Mouse (Mus musculus): ENCODE measurements around the gene Arhgef2. TPM values are rescaled to one million over a fixed set of nuclear protein-coding genes. Genes with fewer than 3 reads are reported as not detected.

Arhgef2 gene
- polyA plus RNA-seq, 1 experiment from 2014 or later, result 104 TPM

DNA sequence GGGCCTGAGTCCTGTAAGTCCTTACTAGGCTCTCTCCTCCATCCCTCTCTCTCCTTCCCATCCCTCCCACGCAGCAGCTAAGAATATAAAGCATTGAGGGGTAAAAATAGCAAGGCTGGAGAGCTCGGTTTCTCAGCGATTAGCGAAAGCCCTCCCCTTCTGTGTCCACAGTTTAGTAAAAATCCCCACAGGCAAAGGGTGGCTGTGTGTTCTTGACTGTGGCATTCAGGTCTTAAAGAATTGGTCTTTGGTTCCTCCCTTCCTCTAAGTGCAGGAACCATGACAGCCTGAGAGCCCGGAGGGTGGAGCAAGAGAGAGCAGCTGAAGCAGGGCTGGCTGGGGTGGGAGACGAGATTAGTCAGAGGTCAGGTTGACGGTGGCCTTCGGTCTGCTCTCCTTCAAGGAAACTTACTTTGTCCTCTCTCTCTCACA is 30.8 kb downstream of the Arhgef2 start:
- Histone ChIP-seq H3K9me3 (replicated peaks; ENCODE audit: control insufficient read depth, low read length, poor library complexity, severe bottlenecking) (no peaks in the 10 kb centered on the region), H3K9ac (ENCODE audit: low read depth, low read length) (no peak overlapping the region), H3K27me3 (ENCODE audit: control insufficient read depth, insufficient read depth, low read depth, low read length) (no peaks in the 10 kb centered on the region), H3K4me2 (ENCODE audit: low read length) (no peak overlapping the region), H3K36me3 (ENCODE audit: control insufficient read depth, insufficient read depth, low read length) (peaks cover 59% of the 10 kb centered on the region), H3K4me1 (ENCODE audit: control insufficient read depth, insufficient read depth, low read length) (no peaks in the 10 kb centered on the region), H3K27ac (ENCODE audit: low read length) (no peak overlapping the region), H3K4me3 (ENCODE audit: low read depth, low read length) (no peak overlapping the region)
- ATAC-seq, result no peak
- WGBS, result 91% methylated on average over 8 of the region's 8 CpGs

DNA sequence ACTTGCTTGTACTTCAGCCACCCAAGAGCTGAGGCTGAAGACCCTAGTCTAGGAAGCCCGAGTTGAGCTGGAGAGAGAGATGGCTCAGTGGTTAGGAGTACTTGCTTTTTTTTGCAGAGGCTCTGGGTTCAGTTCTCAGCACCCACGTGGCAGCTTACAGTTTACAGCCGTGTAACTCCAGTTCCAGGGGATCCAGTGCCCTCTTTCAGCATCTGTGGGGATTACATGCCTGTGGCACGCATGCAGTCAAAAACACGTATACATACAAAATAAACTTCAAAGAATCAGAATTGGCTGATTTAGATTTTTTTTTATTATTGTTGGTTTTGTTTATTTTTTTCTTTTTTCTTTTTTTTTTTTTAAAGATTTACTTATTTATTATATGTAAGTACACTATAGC is 31.4 kb downstream of the Arhgef2 start:
- H3K27ac ChIP-seq (ENCODE audit: low read length), result no peak overlapping the region
- H3K27me3 ChIP-seq (ENCODE audit: control insufficient read depth, insufficient read depth, low read depth, low read length), result no peaks in the 10 kb centered on the region
- no peaks in the 10 kb centered on the region for H3K9me3 ChIP-seq (replicated peaks; ENCODE audit: control insufficient read depth, low read length, poor library complexity, severe bottlenecking)
- WGBS, result 98% methylated on average over 5 of the region's 5 CpGs
- no peak for ATAC-seq
- H3K4me2 ChIP-seq (ENCODE audit: low read length), result no peak overlapping the region
- H3K9ac ChIP-seq (ENCODE audit: low read depth, low read length), result no peak overlapping the region
- no peak overlapping the region for H3K4me3 ChIP-seq (ENCODE audit: low read depth, low read length)
- peaks cover 64% of the 10 kb centered on the region for H3K36me3 ChIP-seq (ENCODE audit: control insufficient read depth, insufficient read depth, low read length)
- no peaks in the 10 kb centered on the region for H3K4me1 ChIP-seq (ENCODE audit: control insufficient read depth, insufficient read depth, low read length)

DNA sequence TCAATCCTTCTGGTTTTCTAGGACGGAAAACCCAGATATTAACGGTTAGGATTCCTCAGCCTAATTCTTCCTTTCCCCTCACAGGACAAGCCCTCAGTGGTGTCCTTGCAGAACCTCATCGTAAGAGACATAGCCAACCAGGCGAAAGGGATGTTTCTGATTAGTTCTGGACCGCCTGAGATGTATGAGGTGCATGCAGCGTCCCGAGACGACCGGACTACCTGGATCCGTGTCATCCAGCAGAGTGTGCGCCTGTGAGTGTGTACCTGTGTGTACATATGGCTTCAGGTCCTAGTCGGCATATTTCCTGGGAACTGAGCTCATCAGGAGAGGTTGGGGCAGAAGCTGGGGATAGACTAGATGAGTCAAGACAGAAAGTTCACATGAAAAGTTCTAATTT is 33.5 kb downstream of the Arhgef2 start:
- no peak for ATAC-seq
- Histone ChIP-seq H3K4me3 (ENCODE audit: low read depth, low read length) (no peak overlapping the region), H3K27me3 (ENCODE audit: control insufficient read depth, insufficient read depth, low read depth, low read length) (no peaks in the 10 kb centered on the region), H3K27ac (ENCODE audit: low read length) (no peak overlapping the region), H3K4me1 (ENCODE audit: control insufficient read depth, insufficient read depth, low read length) (no peaks in the 10 kb centered on the region), H3K9ac (ENCODE audit: low read depth, low read length) (no peak overlapping the region), H3K9me3 (replicated peaks; ENCODE audit: control insufficient read depth, low read length, poor library complexity, severe bottlenecking) (no peaks in the 10 kb centered on the region), H3K36me3 (ENCODE audit: control insufficient read depth, insufficient read depth, low read length) (peaks cover 74% of the 10 kb centered on the region), H3K4me2 (ENCODE audit: low read length) (no peak overlapping the region)
- WGBS, result 97% methylated on average over 12 of the region's 12 CpGs

DNA sequence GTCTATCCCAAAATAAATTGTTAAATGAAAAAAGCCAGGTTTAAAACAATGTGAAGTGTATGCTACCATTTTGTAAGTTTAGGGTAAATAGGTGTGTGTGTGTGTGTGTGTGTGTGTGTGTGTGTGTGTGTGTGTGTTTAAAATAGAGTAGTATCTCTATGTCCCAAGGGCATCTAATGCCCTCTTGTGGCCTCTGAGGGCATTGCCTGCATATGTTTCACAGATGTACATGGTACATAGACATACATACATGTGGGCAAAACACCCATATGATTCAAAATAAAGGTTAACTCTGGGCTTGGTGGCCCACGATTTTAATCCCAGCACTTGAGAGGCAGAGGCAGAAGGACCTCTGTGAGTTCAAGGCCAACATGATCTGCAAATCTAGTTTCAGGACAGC is 34.9 kb downstream of the Arhgef2 start:
- Histone ChIP-seq H3K4me1 (ENCODE audit: control insufficient read depth, insufficient read depth, low read length) (no peaks in the 10 kb centered on the region), H3K9ac (ENCODE audit: low read depth, low read length) (no peak overlapping the region), H3K27ac (ENCODE audit: low read length) (no peak overlapping the region), H3K36me3 (ENCODE audit: control insufficient read depth, insufficient read depth, low read length) (peaks cover 68% of the 10 kb centered on the region), H3K27me3 (ENCODE audit: control insufficient read depth, insufficient read depth, low read depth, low read length) (no peaks in the 10 kb centered on the region), H3K9me3 (replicated peaks; ENCODE audit: control insufficient read depth, low read length, poor library complexity, severe bottlenecking) (no peaks in the 10 kb centered on the region), H3K4me3 (ENCODE audit: low read depth, low read length) (no peak overlapping the region), H3K4me2 (ENCODE audit: low read length) (no peak overlapping the region)
- WGBS, result 71% methylated on average over 1 of the region's 1 CpGs
- no peak for ATAC-seq

DNA sequence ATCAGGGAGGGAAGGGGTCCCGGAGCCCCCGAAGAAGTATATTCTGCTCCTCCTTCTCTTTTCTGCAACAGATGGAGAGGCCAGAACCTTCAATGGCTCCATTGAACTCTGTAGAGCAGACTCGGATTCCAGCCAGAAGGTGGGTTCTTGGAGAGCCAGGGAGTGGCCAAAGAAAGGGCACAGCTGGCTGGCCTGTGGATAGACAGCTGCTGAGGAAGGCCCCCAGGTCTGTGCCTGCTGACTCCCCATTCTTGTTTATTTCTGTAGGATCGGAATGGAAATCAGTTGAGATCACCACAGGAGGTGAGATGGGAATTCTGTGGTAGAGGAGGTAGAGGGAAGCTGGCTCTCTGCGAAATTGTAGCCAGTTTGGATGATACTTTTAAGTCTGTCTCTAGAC is 37.3 kb downstream of the Arhgef2 start:
- H3K36me3 ChIP-seq (ENCODE audit: control insufficient read depth, insufficient read depth, low read length), result peaks cover 72% of the 10 kb centered on the region
- H3K27me3 ChIP-seq (ENCODE audit: control insufficient read depth, insufficient read depth, low read depth, low read length), result no peaks in the 10 kb centered on the region
- no peak for ATAC-seq
- H3K4me1 ChIP-seq (ENCODE audit: control insufficient read depth, insufficient read depth, low read length), result no peaks in the 10 kb centered on the region
- no peak overlapping the region for H3K27ac ChIP-seq (ENCODE audit: low read length)
- WGBS, result 86% methylated on average over 5 of the region's 5 CpGs
- no peaks in the 10 kb centered on the region for H3K9me3 ChIP-seq (replicated peaks; ENCODE audit: control insufficient read depth, low read length, poor library complexity, severe bottlenecking)
- H3K9ac ChIP-seq (ENCODE audit: low read depth, low read length), result no peak overlapping the region
- H3K4me2 ChIP-seq (ENCODE audit: low read length), result no peak overlapping the region
- no peak overlapping the region for H3K4me3 ChIP-seq (ENCODE audit: low read depth, low read length)

DNA sequence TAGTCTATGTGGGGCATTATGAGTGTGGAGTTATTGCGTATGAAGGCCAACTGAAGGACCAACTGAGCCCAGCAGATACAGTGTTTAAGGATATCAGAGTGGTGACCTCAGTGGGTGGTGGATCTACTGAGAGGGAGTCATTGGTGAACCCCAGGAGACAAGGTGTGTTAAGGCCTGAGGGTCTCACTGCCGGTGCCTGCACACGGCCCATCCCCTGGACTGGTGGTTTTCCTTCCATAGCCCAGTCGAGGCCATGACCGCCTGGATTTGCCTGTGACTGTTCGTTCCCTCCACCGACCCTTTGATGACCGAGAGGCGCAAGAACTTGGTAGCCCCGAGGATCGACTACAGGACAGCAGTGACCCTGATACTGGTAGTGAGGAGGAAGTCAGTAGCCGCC is 40.2 kb downstream of the Arhgef2 start:
- 97% methylated on average over 12 of the region's 12 CpGs for WGBS
- no peak overlapping the region for H3K27ac ChIP-seq (ENCODE audit: low read length)
- no peaks in the 10 kb centered on the region for H3K4me1 ChIP-seq (ENCODE audit: control insufficient read depth, insufficient read depth, low read length)
- no peaks in the 10 kb centered on the region for H3K27me3 ChIP-seq (ENCODE audit: control insufficient read depth, insufficient read depth, low read depth, low read length)
- H3K9ac ChIP-seq (ENCODE audit: low read depth, low read length), result no peak overlapping the region
- no peaks in the 10 kb centered on the region for H3K9me3 ChIP-seq (replicated peaks; ENCODE audit: control insufficient read depth, low read length, poor library complexity, severe bottlenecking)
- no peak for ATAC-seq
- H3K36me3 ChIP-seq (ENCODE audit: control insufficient read depth, insufficient read depth, low read length), result peaks cover 58% of the 10 kb centered on the region
- no peak overlapping the region for H3K4me2 ChIP-seq (ENCODE audit: low read length)
- H3K4me3 ChIP-seq (ENCODE audit: low read depth, low read length), result no peak overlapping the region

DNA sequence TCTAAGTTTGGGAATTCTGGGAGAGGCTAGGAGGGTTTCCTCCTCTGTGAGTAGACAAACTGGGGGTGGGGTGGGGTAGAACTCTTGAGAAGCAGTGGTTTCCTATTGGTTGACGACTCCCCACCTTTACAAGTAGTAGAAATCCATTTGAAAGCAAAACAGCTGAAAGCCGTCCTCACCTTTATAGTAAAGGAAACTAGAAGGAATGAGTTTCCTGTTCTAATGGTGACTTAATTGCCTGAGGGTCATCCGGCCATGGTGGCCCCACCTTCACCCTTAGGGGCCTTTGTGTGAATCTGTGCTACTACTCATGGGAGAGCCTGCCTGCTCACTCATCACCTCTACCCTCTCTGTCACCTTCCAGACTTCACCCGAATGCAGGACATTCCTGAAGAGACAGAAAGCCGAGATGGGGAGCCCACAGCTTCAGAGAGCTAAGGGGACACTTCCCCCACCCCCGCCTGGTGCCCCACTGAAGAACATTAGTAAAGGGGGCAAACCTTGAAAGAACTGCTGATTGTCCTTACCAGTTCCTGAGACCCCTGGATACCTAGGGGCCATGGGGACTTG is 40.7 kb downstream of the Arhgef2 start:
- no peaks in the 10 kb centered on the region for H3K27me3 ChIP-seq (ENCODE audit: control insufficient read depth, insufficient read depth, low read depth, low read length)
- no peak overlapping the region for H3K4me3 ChIP-seq (ENCODE audit: low read depth, low read length)
- H3K4me2 ChIP-seq (ENCODE audit: low read length), result no peak overlapping the region
- 92% methylated on average over 6 of the region's 6 CpGs for WGBS
- no peak overlapping the region for H3K9ac ChIP-seq (ENCODE audit: low read depth, low read length)
- no peak for ATAC-seq
- H3K27ac ChIP-seq (ENCODE audit: low read length), result no peak overlapping the region
- H3K36me3 ChIP-seq (ENCODE audit: control insufficient read depth, insufficient read depth, low read length), result peaks cover 55% of the 10 kb centered on the region
- no peaks in the 10 kb centered on the region for H3K4me1 ChIP-seq (ENCODE audit: control insufficient read depth, insufficient read depth, low read length)
- no peaks in the 10 kb centered on the region for H3K9me3 ChIP-seq (replicated peaks; ENCODE audit: control insufficient read depth, low read length, poor library complexity, severe bottlenecking)

DNA sequence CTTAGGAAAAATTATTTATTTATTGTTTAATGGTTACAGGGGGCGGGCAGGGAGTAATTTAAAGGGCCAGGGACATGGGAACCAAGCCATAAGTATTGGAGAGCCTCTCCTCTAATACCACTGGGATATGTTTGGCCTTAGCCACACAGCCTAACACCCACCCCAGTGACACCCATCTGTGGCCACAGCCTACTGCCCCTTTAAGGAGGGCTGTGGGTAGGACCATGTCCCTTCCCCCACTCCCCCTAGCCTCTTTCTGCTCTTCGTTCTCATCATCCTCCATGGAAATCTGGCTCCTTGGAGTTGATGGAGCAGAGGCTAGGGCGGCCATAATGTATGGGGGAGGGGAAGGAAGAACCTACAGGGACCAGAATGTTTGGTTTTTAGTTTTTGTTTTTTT is 41.3 kb downstream of the Arhgef2 start:
- H3K27me3 ChIP-seq (ENCODE audit: control insufficient read depth, insufficient read depth, low read depth, low read length), result no peaks in the 10 kb centered on the region
- H3K4me1 ChIP-seq (ENCODE audit: control insufficient read depth, insufficient read depth, low read length), result no peaks in the 10 kb centered on the region
- H3K27ac ChIP-seq (ENCODE audit: low read length), result no peak overlapping the region
- no peak for ATAC-seq
- H3K4me2 ChIP-seq (ENCODE audit: low read length), result no peak overlapping the region
- H3K9ac ChIP-seq (ENCODE audit: low read depth, low read length), result no peak overlapping the region
- no peak overlapping the region for H3K4me3 ChIP-seq (ENCODE audit: low read depth, low read length)
- WGBS, result 81% methylated on average over 3 of the region's 3 CpGs
- no peaks in the 10 kb centered on the region for H3K9me3 ChIP-seq (replicated peaks; ENCODE audit: control insufficient read depth, low read length, poor library complexity, severe bottlenecking)
- H3K36me3 ChIP-seq (ENCODE audit: control insufficient read depth, insufficient read depth, low read length), result peaks cover 50% of the 10 kb centered on the region

DNA sequence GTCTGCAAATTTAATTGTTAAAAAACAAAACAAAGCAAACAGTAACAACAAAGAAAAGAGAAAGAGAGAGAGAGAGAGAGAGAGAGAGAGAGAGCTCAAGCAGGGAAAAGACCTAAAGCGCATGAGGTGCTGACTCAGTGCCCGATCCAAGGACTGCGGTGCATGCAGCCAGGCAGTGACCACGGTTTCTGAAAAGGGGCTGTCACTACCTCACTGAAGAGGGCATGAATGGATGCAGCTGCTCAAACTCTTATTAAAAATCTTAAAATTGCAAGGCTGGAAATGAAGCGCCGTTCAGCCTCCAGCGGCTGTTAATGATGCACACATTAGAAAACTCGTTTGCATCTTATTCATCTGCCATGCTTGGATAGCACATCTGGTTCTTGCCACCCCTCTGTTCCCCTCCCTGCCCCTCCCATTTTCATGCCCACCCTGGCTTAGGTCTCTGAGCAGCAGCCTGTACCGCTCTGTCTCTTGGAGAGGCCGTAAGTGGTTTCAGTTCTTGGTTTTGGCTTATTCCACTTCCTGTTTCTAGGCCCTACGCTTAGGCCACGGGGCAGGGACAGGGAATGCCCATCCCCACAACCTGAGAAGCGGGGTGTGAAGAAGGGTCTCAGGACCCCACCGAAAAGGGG is 42.1 kb downstream of the Arhgef2 start:
- Histone ChIP-seq H3K27ac (ENCODE audit: low read length) (no peak overlapping the region), H3K4me3 (ENCODE audit: low read depth, low read length) (no peak overlapping the region)
- no peak for ATAC-seq

More for the DNA sequence above, 42.1 kb downstream of the Arhgef2 start:
- H3K9ac ChIP-seq (ENCODE audit: low read depth, low read length), result no peak overlapping the region
- H3K27me3 ChIP-seq (ENCODE audit: control insufficient read depth, insufficient read depth, low read depth, low read length), result no peaks in the 10 kb centered on the region
- H3K4me1 ChIP-seq (ENCODE audit: control insufficient read depth, insufficient read depth, low read length), result no peaks in the 10 kb centered on the region
- H3K4me2 ChIP-seq (ENCODE audit: low read length), result no peak overlapping the region
- 89% methylated on average over 14 of the region's 14 CpGs for WGBS
- peaks cover 42% of the 10 kb centered on the region for H3K36me3 ChIP-seq (ENCODE audit: control insufficient read depth, insufficient read depth, low read length)
- H3K9me3 ChIP-seq (replicated peaks; ENCODE audit: control insufficient read depth, low read length, poor library complexity, severe bottlenecking), result no peaks in the 10 kb centered on the region
